22 mouse cellular contexts compared by ENCODE assay signal in the genomic region with DNA sequence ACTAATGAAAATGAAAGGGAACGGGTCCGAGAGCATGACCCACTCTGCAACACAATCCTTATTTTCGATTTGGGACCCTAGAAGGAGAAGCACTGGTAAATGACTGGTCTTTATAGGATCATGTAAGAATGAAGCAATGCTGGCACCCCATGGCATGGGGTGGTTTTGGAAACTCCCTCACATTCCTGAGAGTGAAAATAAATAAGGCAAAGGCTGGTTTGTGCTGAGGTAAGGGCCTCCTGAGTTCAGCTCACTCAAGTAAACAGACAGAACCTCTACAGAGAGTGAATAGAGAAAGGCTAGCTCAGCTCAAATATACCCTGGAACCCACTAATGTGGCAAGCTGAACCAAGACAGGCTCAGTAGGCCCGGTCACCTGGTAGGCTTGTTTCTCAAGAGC.
DNase-seq lines count a peak whose midpoint lies in the region; ATAC-seq and TF ChIP-seq lines count a peak whose summit lies in the region.
"Had no signal": no experiment of that assay in that cellular context is flagged by ENCODE, and none has a peak within 500 bp of the region (broad histone marks: within the 10 kb centered on the region; RNA-seq: fewer than 3 reads in every experiment).

No protein-coding gene starts in this region.

- ATAC-seq in kidney, embryonic 15.5 days (replicated peaks; ENCODE audit: low FRiP score), result no peak
- 0 out of 2 replicates have a peak, but pooled peaks have one; percentile 32 for ATAC-seq in stomach, postnatal 0 days (ENCODE audit: low FRiP score, low TSS enrichment)
- no peak for ATAC-seq in erythroid progenitor cell, adult 5-6 weeks (replicated peaks; ENCODE audit: low FRiP score, poor library complexity, severe bottlenecking)
- ATAC-seq: activated CD4-positive, CD25-positive, alpha-beta regulatory T cell, adult 4 months; CD4-positive, CD25-positive, alpha-beta regulatory T cell, adult 4 months; forebrain, embryonic 13.5 days; forebrain, postnatal 0 days; hindbrain, postnatal 0 days had no signal

- H3K4me3 ChIP-seq in kidney, embryonic 15.5 days (replicated peaks), result no peak overlapping the region
- H3K4me3 ChIP-seq in kidney, adult 2 months (ENCODE audit: insufficient read depth, low read depth, low read length), result no peak overlapping the region
- no peak overlapping the region for H3K4me3 ChIP-seq in stomach, postnatal 0 days (ENCODE audit: low read depth, low read length)
- H3K4me3 ChIP-seq: forebrain, embryonic 13.5 days; heart, embryonic 10.5 days; hindbrain, embryonic 13.5 days had no signal

- 0 out of 2 replicates have a peak overlapping the region, but pooled peaks have one; percentile 5 for H3K27ac ChIP-seq in kidney, embryonic 15.5 days
- H3K27ac ChIP-seq in kidney, adult 2 months (ENCODE audit: insufficient read depth, low read depth, low read length), result no peak overlapping the region
- no peak overlapping the region for H3K27ac ChIP-seq in stomach, postnatal 0 days (replicated peaks)
- H3K27ac ChIP-seq: forebrain, embryonic 13.5 days; heart, embryonic 10.5 days; hindbrain, embryonic 13.5 days; hindbrain, postnatal 0 days had no signal

- peaks cover 16% of the 10 kb centered on the region for H3K36me3 ChIP-seq in kidney, embryonic 15.5 days
- no peaks in the 10 kb centered on the region for H3K36me3 ChIP-seq in kidney, adult 2 months (ENCODE audit: control insufficient read depth, insufficient read depth, low read length)
- H3K36me3 ChIP-seq in stomach, postnatal 0 days (ENCODE audit: control insufficient read depth, insufficient read depth, low read length), result no peaks in the 10 kb centered on the region
- H3K36me3 ChIP-seq: G1E; hindbrain, embryonic 13.5 days had no signal

- H3K27me3 ChIP-seq in kidney, embryonic 15.5 days, result no peaks in the 10 kb centered on the region
- no peaks in the 10 kb centered on the region for H3K27me3 ChIP-seq in kidney, adult 2 months (replicated peaks; ENCODE audit: control insufficient read depth, insufficient read depth, low read length)
- no peaks in the 10 kb centered on the region for H3K27me3 ChIP-seq in stomach, postnatal 0 days (ENCODE audit: control insufficient read depth, insufficient read depth, low read length)
- H3K27me3 ChIP-seq: forebrain, embryonic 13.5 days; hindbrain, embryonic 13.5 days had no signal

- TF ChIP-seq CTCF in kidney, adult 2 months (conservative IDR thresholded peaks at IDR 0.05; ENCODE audit: insufficient read depth, insufficient read length, low read depth, low read length), result no peak
- no peak for TF ChIP-seq CTCF in stomach, postnatal 0 days (IDR thresholded peaks at IDR 0.05; ENCODE audit: low read depth)

- no peaks in the 10 kb centered on the region for H3K9me3 ChIP-seq in kidney, embryonic 15.5 days (replicated peaks)
- H3K9me3 ChIP-seq in stomach, postnatal 0 days (ENCODE audit: control insufficient read depth, low read length), result no peaks in the 10 kb centered on the region
- H3K9me3 ChIP-seq: forebrain, embryonic 13.5 days; heart, embryonic 10.5 days; hindbrain, embryonic 13.5 days had no signal

- DNase-seq in kidney, adult 2 months, result no peak
- DNase-seq in 3T3-L1 (ENCODE audit: low read depth, low spot score) (peak; percentile 43), NIH3T3 (ENCODE audit: low read depth) (peak; percentile 54)
- DNase-seq in stomach, postnatal 0 days (ENCODE audit: low spot score), result no peak
- DNase-seq: adrenal gland, adult 2 months; adrenal gland, postnatal 25 days; B cell, adult 2 months; cerebellum, adult 2 months; cerebellum, postnatal 10 days; forebrain, postnatal 0 days; gastrocnemius, postnatal 25 days; heart, adult 11 months; heart, postnatal 14 days had no signal

- H3K4me1 ChIP-seq in kidney, embryonic 15.5 days, result peaks cover 7% of the 10 kb centered on the region
- peaks cover 3% of the 10 kb centered on the region; the same call in 1 of the 2 replicates for H3K4me1 ChIP-seq in kidney, adult 2 months (ENCODE audit: control insufficient read depth, insufficient read depth, low read length)
- peaks cover 5% of the 10 kb centered on the region; the same call in 1 of the 2 replicates for H3K4me1 ChIP-seq in stomach, postnatal 0 days (replicated peaks; ENCODE audit: control insufficient read depth, insufficient read depth)

- TF ChIP-seq POLR2A in kidney, adult 2 months (IDR thresholded peaks at IDR 0.05; ENCODE audit: low read depth, low read length), result no peak

- no peak overlapping the region for H3K4me2 ChIP-seq in kidney, embryonic 15.5 days
- no peak overlapping the region for H3K4me2 ChIP-seq in stomach, postnatal 0 days (replicated peaks; ENCODE audit: low read depth)
- H3K4me2 ChIP-seq: forebrain, embryonic 13.5 days; hindbrain, embryonic 13.5 days had no signal

- 91% methylated on average over 4 of the region's 4 CpGs for WGBS in kidney, embryonic 15.5 days
- WGBS in kidney, adult 2 months, result 82% methylated on average over 4 of the region's 4 CpGs
- 73% methylated on average over 4 of the region's 4 CpGs for WGBS in stomach, postnatal 0 days

- H3K9ac ChIP-seq in kidney, embryonic 15.5 days, result no peak overlapping the region
- no peak overlapping the region for H3K9ac ChIP-seq in stomach, postnatal 0 days (ENCODE audit: low read length)
- H3K9ac ChIP-seq: forebrain, embryonic 13.5 days; forebrain, postnatal 0 days; hindbrain, embryonic 13.5 days had no signal

- TF ChIP-seq EP300 in stomach, postnatal 0 days (optimal IDR thresholded peaks at IDR 0.05), result no peak

Comparison
In these comparisons a context has a peak if more than half of its experiments do, and no peak if none do; other contexts are left out.
1. DNase-seq: peak in 3T3-L1 (single experiment) and NIH3T3 (single experiment); none in kidney, adult 2 months (single experiment) and stomach, postnatal 0 days (single experiment).